Mouse (Mus musculus) midbrain, postnatal 0 days (tissue): ENCODE data around the gene Pitpnm3. TPM values are rescaled to one million over a fixed set of nuclear protein-coding genes. Genes with fewer than 3 reads are reported as not detected.

ENCODE experiments used
- ATAC-seq: fragments of 200-750 bp; cut with Nextera tagmentation; 2 replicates; pipeline ENCODE4 v1.8.0; 2017; ENCODE audit warnings: moderate number of reproducible peaks, mild to moderate bottlenecking, moderate TSS enrichment, moderate library complexity; ENCODE audit not compliant: low FRiP score
- DNase-seq: peaks from one replicate; pipeline ENCODE4 v3.0.0-alpha.2; 2015; ENCODE audit warnings: low spot score
- H3K27ac ChIP-seq: fragments of 300-500 bp; sonication (generic); 2 replicates; pipeline ENCODE4 v1.5.1; 2014; ENCODE audit warnings: low read depth, mild to moderate bottlenecking, low read length, mixed read lengths
- H3K27me3 ChIP-seq: fragments of 300-500 bp; sonication (generic); 2 replicates; pipeline ENCODE4 v1.6.1; 2014; ENCODE audit warnings: low read length, control low read depth, mixed read lengths; ENCODE audit not compliant: insufficient read depth
- H3K36me3 ChIP-seq: fragments of 300-500 bp; sonication (generic); 2 replicates; pipeline ENCODE4 v1.6.1; 2014; ENCODE audit warnings: low read length, control low read depth, mixed read lengths; ENCODE audit not compliant: insufficient read depth
- H3K4me1 ChIP-seq: fragments of 300-500 bp; sonication (generic); 2 replicates; pipeline ENCODE4 v1.6.1; 2014; ENCODE audit warnings: mild to moderate bottlenecking, control low read depth, antibody characterized with exemption, low read length, mixed read lengths; ENCODE audit not compliant: insufficient read depth
- H3K4me2 ChIP-seq: fragments of 300-500 bp; sonication (generic); 2 replicates; pipeline ENCODE4 v1.6.1; 2014; ENCODE audit warnings: low read depth, mild to moderate bottlenecking, low read length, mixed read lengths; ENCODE audit not compliant: poor library complexity, severe bottlenecking
- H3K4me3 ChIP-seq: fragments of 300-500 bp; sonication (generic); 2 replicates; pipeline ENCODE4 v1.5.1; 2014; ENCODE audit warnings: low read depth, mild to moderate bottlenecking, low read length, moderate library complexity
- H3K9ac ChIP-seq: fragments of 300-500 bp; sonication (generic); replicated peaks from 2 replicates; pipeline ENCODE4 v1.6.1; 2014; ENCODE audit warnings: mild to moderate bottlenecking, low read length, moderate library complexity, mixed read lengths; ENCODE audit not compliant: poor library complexity, severe bottlenecking
- H3K9me3 ChIP-seq: fragments of 300-500 bp; sonication (generic); 2 replicates; pipeline ENCODE4 v1.6.1; 2016; ENCODE audit warnings: low read length, control low read depth
- CTCF ChIP-seq: IDR thresholded peaks from 2 replicates; pipeline ENCODE4 v1.5.1; 2016; ENCODE audit warnings: antibody characterized with exemption, mild to moderate bottlenecking
- WGBS: fragments of 180-500 bp; shearing (Covaris S2); extraction: QIAGEN DNeasy Blood & Tissue Kit; methylation state at CpG from one replicate; pipeline ENCODE4 v1.1.7; 2014; 5-methylcytosine and 5-hydroxymethylcytosine counted together
- polyA plus RNA-seq: library from polyadenylated mRNA; unstranded; fragments of >200 nt; fragmentation: Nextera tagmentation; extraction: Ambion mirVana; gene quantifications from 2 replicates; pipeline ENCODE4 v1.2.1, GENCODE M21; 2015
- total RNA-seq: library from RNA; depleted of rRNA; stranded (reverse); fragments of >200 nt; gene quantifications from 2 replicates; pipeline ENCODE4 v1.2.3, GENCODE M21; 2014

Gene Pitpnm3
- total and polyA plus RNA-seq, 2 experiments from 2014 or later, result 7.9 to 33.0 TPM

- H3K4me2 ChIP-seq, result no peak overlapping the region
- no peaks in the 10 kb centered on the region for H3K9me3 ChIP-seq
- no peak for TF ChIP-seq CTCF
- H3K4me1 ChIP-seq, result no peaks in the 10 kb centered on the region
- DNase-seq (no peak), ATAC-seq (no peak)
- 63% methylated on average over 4 of the region's 4 CpGs for WGBS
- no peak overlapping the region for H3K4me3 ChIP-seq
- peaks cover 3% of the 10 kb centered on the region; the same call in 1 of the 2 replicates for H3K36me3 ChIP-seq
- no peak overlapping the region for H3K9ac ChIP-seq
- no peaks in the 10 kb centered on the region for H3K27me3 ChIP-seq
- no peak overlapping the region for H3K27ac ChIP-seq
These were observed 22.3 kb downstream of the Pitpnm3 start for GRCm38 (mm10) chr11:72113296-72113695.

- WGBS, result 57% methylated on average over 3 of the region's 3 CpGs
- Histone ChIP-seq H3K4me1 (no peaks in the 10 kb centered on the region), H3K27me3 (no peaks in the 10 kb centered on the region), H3K4me3 (no peak overlapping the region), H3K9ac (no peak overlapping the region), H3K4me2 (no peak overlapping the region), H3K36me3 (no peaks in the 10 kb centered on the region), H3K9me3 (no peaks in the 10 kb centered on the region), H3K27ac (no peak overlapping the region)
- ATAC-seq, result no peak
- no peak for TF ChIP-seq CTCF
- DNase-seq, result no peak
These were observed 24.9 kb downstream of the Pitpnm3 start for GRCm38 (mm10) chr11:72110726-72111125.

GRCm38 (mm10) chr11:72104223-72104622, 31.4 kb downstream of the Pitpnm3 start:
- H3K4me3 ChIP-seq, result no peak overlapping the region
- no peaks in the 10 kb centered on the region for H3K4me1 ChIP-seq
- DNase-seq (no peak), ATAC-seq (no peak)
- no peaks in the 10 kb centered on the region for H3K36me3 ChIP-seq
- H3K27me3 ChIP-seq, result no peaks in the 10 kb centered on the region
- no peak overlapping the region for H3K9ac ChIP-seq
- H3K4me2 ChIP-seq, result no peak overlapping the region
- no peaks in the 10 kb centered on the region for H3K9me3 ChIP-seq
- H3K27ac ChIP-seq, result no peak overlapping the region
- no peak for TF ChIP-seq CTCF
- WGBS, result 59% methylated on average over 8 of the region's 8 CpGs

GRCm38 (mm10) chr11:72103530-72103929, 32.0 kb downstream of the Pitpnm3 start:
- Histone ChIP-seq H3K36me3 (no peaks in the 10 kb centered on the region), H3K27ac (no peak overlapping the region), H3K4me3 (no peak overlapping the region), H3K4me1 (no peaks in the 10 kb centered on the region), H3K9me3 (no peaks in the 10 kb centered on the region), H3K27me3 (no peaks in the 10 kb centered on the region), H3K4me2 (no peak overlapping the region), H3K9ac (no peak overlapping the region)
- ATAC-seq, result no peak
- DNase-seq, result peak; percentile 32
- TF ChIP-seq CTCF, result no peak
- WGBS, result 40% methylated on average over 7 of the region's 7 CpGs

- Histone ChIP-seq H3K36me3 (no peaks in the 10 kb centered on the region), H3K4me2 (no peak overlapping the region), H3K9ac (no peak overlapping the region), H3K27me3 (no peaks in the 10 kb centered on the region), H3K9me3 (no peaks in the 10 kb centered on the region), H3K4me1 (no peaks in the 10 kb centered on the region), H3K27ac (no peak overlapping the region), H3K4me3 (no peak overlapping the region)
- no peak for TF ChIP-seq CTCF
- DNase-seq, result no peak
- 89% methylated on average over 4 of the region's 4 CpGs for WGBS
- ATAC-seq, result no peak
These were observed 34.6 kb downstream of the Pitpnm3 start for GRCm38 (mm10) chr11:72100996-72101395.

- 49% methylated on average over 4 of the region's 4 CpGs for WGBS
- ATAC-seq, result no peak
- TF ChIP-seq CTCF, result no peak
- Histone ChIP-seq H3K27me3 (no peaks in the 10 kb centered on the region), H3K36me3 (0 out of 2 replicates have a peak, but pooled peaks cover 2% of the 10 kb centered on the region), H3K27ac (no peak overlapping the region), H3K4me1 (no peaks in the 10 kb centered on the region), H3K9me3 (no peaks in the 10 kb centered on the region), H3K4me3 (no peak overlapping the region), H3K4me2 (no peak overlapping the region), H3K9ac (no peak overlapping the region)
- no peak for DNase-seq
These were observed 36.4 kb downstream of the Pitpnm3 start for GRCm38 (mm10) chr11:72099181-72099580.
